Mouse (Mus musculus) adrenal gland, postnatal 25 days (tissue): ENCODE measurements around the gene Cdc42se1. TPM values are rescaled to one million over a fixed set of nuclear protein-coding genes. Genes with fewer than 3 reads are reported as not detected.

Source experiments
- DNase-seq: peaks from one replicate; pipeline ENCODE4 v3.0.0; 2021; ENCODE audit warnings: mixed read lengths
- total RNA-seq: library from RNA; stranded (reverse); gene quantifications from 2 replicates; pipeline ENCODE4 v1.2.3, GENCODE M21; 2021

Gene Cdc42se1
- total RNA-seq, 1 experiment from 2014 or later = 101 TPM

- no peak for DNase-seq
These were observed 22.4 kb downstream of the Cdc42se1 start, which contains the start of gene Bnipl for GRCm38 (mm10) chr3:95250783-95251424. Gene Bnipl (minus strand): TSS chr3:95251193.

GRCm38 (mm10) chr3:95256931-95257330, 28.4 kb downstream of the Cdc42se1 start:
- no peak for DNase-seq

GRCm38 (mm10) chr3:95261975-95262374, 33.4 kb downstream of the Cdc42se1 start:
- DNase-seq = no peak

GRCm38 (mm10) chr3:95263089-95263739, 34.7 kb downstream of the Cdc42se1 start:
- DNase-seq = peak; percentile 72

GRCm38 (mm10) chr3:95264724-95265123, 36.2 kb downstream of the Cdc42se1 start:
- no peak for DNase-seq

- no peak for DNase-seq
These were observed 37.5 kb downstream of the Cdc42se1 start for GRCm38 (mm10) chr3:95266052-95266451.

GRCm38 (mm10) chr3:95267855-95268254, 39.3 kb downstream of the Cdc42se1 start:
- DNase-seq = no peak

GRCm38 (mm10) chr3:95269789-95270188, 41.3 kb downstream of the Cdc42se1 start:
- no peak for DNase-seq

GRCm38 (mm10) chr3:95270766-95271364, 42.3 kb downstream of the Cdc42se1 start:
- no peak for DNase-seq

GRCm38 (mm10) chr3:95273471-95273870, 44.9 kb downstream of the Cdc42se1 start:
- no peak for DNase-seq

- DNase-seq = no peak
These were observed 45.9 kb downstream of the Cdc42se1 start for GRCm38 (mm10) chr3:95274453-95274852.

GRCm38 (mm10) chr3:95275161-95275560, 46.6 kb downstream of the Cdc42se1 start:
- no peak for DNase-seq

GRCm38 (mm10) chr3:95276428-95276934, 47.9 kb downstream of the Cdc42se1 start:
- no peak for DNase-seq

- no peak for DNase-seq
These were observed 48.6 kb downstream of the Cdc42se1 start for GRCm38 (mm10) chr3:95277149-95277551.

GRCm38 (mm10) chr3:95280747-95281146, 52.2 kb downstream of the Cdc42se1 start:
- no peak for DNase-seq

- peak; percentile 98 for DNase-seq
These were observed 52.9 kb downstream of the Cdc42se1 start, which contains the start of the genes Mindy1 and Prune1 for GRCm38 (mm10) chr3:95281216-95282126. Gene Mindy1 (plus strand): TSS chr3:95281345. Gene Prune1 (minus strand): TSS chr3:95282076.

- DNase-seq = no peak
These were observed 53.9 kb downstream of the Cdc42se1 start for GRCm38 (mm10) chr3:95282381-95282864.

GRCm38 (mm10) chr3:95282865-95283588, 54.5 kb downstream of the Cdc42se1 start:
- peak; percentile 77 for DNase-seq

GRCm38 (mm10) chr3:95283589-95283941, 55.0 kb downstream of the Cdc42se1 start:
- DNase-seq = no peak

GRCm38 (mm10) chr3:95284062-95284461, 55.5 kb downstream of the Cdc42se1 start:
- DNase-seq = no peak
